Mouse (Mus musculus): ENCODE results near the gene Gm20696. TPM values are rescaled to one million over a fixed set of nuclear protein-coding genes. Genes with fewer than 3 reads are reported as not detected.
A peak's percentile ranks its signal among the peaks of the same experiment; 100 is the strongest.

Gm20696 gene
- total RNA-seq, 2 experiments from 2014 or later: 11.2 to 15.9 TPM

GRCm38 (mm10) chr6:99310171-99310500, 356.5 kb downstream of the Gm20696 start:
- intact Hi-C loops (cut with DNase I): no loop called here

GRCm38 (mm10) chr6:99309466-99310170, 357.0 kb downstream of the Gm20696 start:
- intact Hi-C loops (cut with DNase I): no loop called here
- no peak for DNase-seq

More at GRCm38 (mm10) chr6:99310171-99310500, 356.5 kb downstream of the Gm20696 start:
- DNase-seq: no peak

- intact Hi-C loops (cut with DNase I): no loop called here
- DNase-seq: no peak
Observed at GRCm38 (mm10) chr6:99305751-99306150, 360.8 kb downstream of the Gm20696 start.

- intact Hi-C loops (cut with DNase I): no loop called here
- no peak for DNase-seq
Observed at GRCm38 (mm10) chr6:99305236-99305635, 361.4 kb downstream of the Gm20696 start.

GRCm38 (mm10) chr6:99302662-99303435, 363.7 kb downstream of the Gm20696 start:
- DNase-seq: no peak
- intact Hi-C loops (cut with DNase I): no loop called here

GRCm38 (mm10) chr6:99301923-99302322, 364.7 kb downstream of the Gm20696 start:
- no peak for DNase-seq
- intact Hi-C loops (cut with DNase I): no loop called here

GRCm38 (mm10) chr6:99300235-99300634, 366.4 kb downstream of the Gm20696 start:
- intact Hi-C loops (cut with DNase I): no loop called here
- no peak for DNase-seq

GRCm38 (mm10) chr6:99299196-99299595, 367.4 kb downstream of the Gm20696 start:
- intact Hi-C loops (cut with DNase I): no loop called here
- DNase-seq: no peak

- no peak for DNase-seq
- intact Hi-C loops (cut with DNase I): no loop called here
Observed at GRCm38 (mm10) chr6:99297535-99297934, 369.1 kb downstream of the Gm20696 start.

- no peak for DNase-seq
- intact Hi-C loops (cut with DNase I): no loop called here
Observed at GRCm38 (mm10) chr6:99295495-99295894, 371.1 kb downstream of the Gm20696 start.

GRCm38 (mm10) chr6:99289220-99289619, 377.4 kb downstream of the Gm20696 start:
- intact Hi-C loops (cut with DNase I): no loop called here
- peak; percentile 53 for DNase-seq

- no peak for DNase-seq
Observed at GRCm38 (mm10) chr6:99285026-99285425, 381.6 kb downstream of the Gm20696 start.

GRCm38 (mm10) chr6:99284019-99284418, 382.6 kb downstream of the Gm20696 start:
- intact Hi-C loops (cut with DNase I): no loop called here
- DNase-seq: no peak

More at GRCm38 (mm10) chr6:99285026-99285425, 381.6 kb downstream of the Gm20696 start:
- intact Hi-C loops (cut with DNase I): no loop called here

- intact Hi-C loops (cut with DNase I): no loop called here
- no peak for DNase-seq
Observed at GRCm38 (mm10) chr6:99282866-99283657, 383.5 kb downstream of the Gm20696 start.

- no peak for DNase-seq
- intact Hi-C loops (cut with DNase I): no loop called here
Observed at GRCm38 (mm10) chr6:99281433-99281832, 385.2 kb downstream of the Gm20696 start.

- intact Hi-C loops (cut with DNase I): no loop called here
- DNase-seq: no peak
Observed at GRCm38 (mm10) chr6:99280619-99281018, 386.0 kb downstream of the Gm20696 start.

GRCm38 (mm10) chr6:99277251-99277650, 389.3 kb downstream of the Gm20696 start:
- intact Hi-C loops (cut with DNase I): loop anchor here (10.0 kb wide), 1 partner anchor 248 kb away; the partner anchor contains the start of gene Foxp1
- DNase-seq: no peak

GRCm38 (mm10) chr6:99276297-99276653, 390.3 kb downstream of the Gm20696 start:
- intact Hi-C loops (cut with DNase I): loop anchor here (10.0 kb wide), 1 partner anchor 249 kb away; the partner anchor contains the start of gene Foxp1
- no peak for DNase-seq

GRCm38 (mm10) chr6:99275381-99276296, 391.0 kb downstream of the Gm20696 start:
- intact Hi-C loops (cut with DNase I): loop anchor here (10.0 kb wide), 1 partner anchor 249 kb away; the partner anchor contains the start of gene Foxp1

GRCm38 (mm10) chr6:99274667-99275066, 391.9 kb downstream of the Gm20696 start:
- intact Hi-C loops (cut with DNase I): loop anchor here (10.0 kb wide), 1 partner anchor 250 kb away; the partner anchor contains the start of gene Foxp1
- DNase-seq: no peak

More at GRCm38 (mm10) chr6:99275381-99276296, 391.0 kb downstream of the Gm20696 start:
- DNase-seq: no peak
